ENCODE assay signal across 28 mouse cellular contexts in the genomic region with DNA sequence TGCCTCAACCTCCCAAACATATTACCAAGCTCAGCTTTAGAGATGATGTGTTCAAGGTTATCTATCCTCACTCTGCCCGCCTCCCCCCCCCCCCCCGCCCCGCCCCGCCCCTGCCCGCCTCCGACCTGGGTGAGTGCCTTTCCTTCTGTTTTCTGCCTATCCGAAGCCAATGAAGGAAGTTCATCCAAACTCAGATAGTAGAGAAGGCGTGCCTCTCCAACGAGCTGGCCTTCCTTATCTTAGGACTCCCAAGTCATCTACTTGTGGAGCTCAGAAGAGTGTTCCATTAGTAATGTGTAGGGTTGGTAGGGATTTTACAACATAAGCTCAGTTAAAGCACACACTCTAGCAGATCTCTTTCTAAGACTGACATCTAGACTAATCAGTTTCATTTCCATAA. TPM values are rescaled to one million over a fixed set of nuclear protein-coding genes. Genes with fewer than 3 reads are reported as not detected.
DNase-seq lines count a peak whose midpoint lies in the region; ATAC-seq and TF ChIP-seq lines count a peak whose summit lies in the region.
"Had no signal": no experiment of that assay in that cellular context is flagged by ENCODE, and none has a peak within 500 bp of the region (broad histone marks: within the 10 kb centered on the region; RNA-seq: fewer than 3 reads in every experiment).

No protein-coding gene starts in this region.

- DNase-seq in liver = peak; percentile 37
- no peak for DNase-seq in liver, postnatal 0 days
- no peak for DNase-seq in stomach, postnatal 0 days (ENCODE audit: low spot score)
- DNase-seq in layer of hippocampus, postnatal 14 days (ENCODE audit: low spot score in 2 of 2) = no peak
- no peak for DNase-seq in forebrain, embryonic 10.5 days (ENCODE audit: extremely low spot score, low spot score)
- DNase-seq in heart, postnatal 10 days = no peak
- DNase-seq: adrenal gland, adult 8-10 months; cerebellum, adult 18-20 months; cerebellum, postnatal 25 days; kidney, adult 11 months; layer of hippocampus, adult 9-11 months; midbrain, embryonic 14.5 days; thymus, adult 2 months; thymus, postnatal 4 days had no signal

- H3K4me1 ChIP-seq in liver, postnatal 0 days (ENCODE audit: insufficient read depth) = no peaks in the 10 kb centered on the region
- H3K4me1 ChIP-seq in intestine, embryonic 16.5 days (ENCODE audit: control insufficient read depth, insufficient read depth, low read length) = 0 out of 2 replicates have a peak, but pooled peaks cover 3% of the 10 kb centered on the region
- H3K4me1 ChIP-seq in stomach, postnatal 0 days (replicated peaks; ENCODE audit: control insufficient read depth, insufficient read depth) = no peaks in the 10 kb centered on the region
- peaks cover 6% of the 10 kb centered on the region for H3K4me1 ChIP-seq in forebrain, embryonic 10.5 days
- H3K4me1 ChIP-seq: forebrain, embryonic 12.5 days; neural tube, embryonic 13.5 days had no signal

- intact Hi-C loops in heart, postnatal 10 days (cut with DNase I) = no loop called here

- H3K27ac ChIP-seq in liver, postnatal 0 days (ENCODE audit: low read depth) = no peak overlapping the region
- no peak overlapping the region for H3K27ac ChIP-seq in intestine, embryonic 16.5 days (ENCODE audit: low read length)
- peak overlapping the region; percentile 83 for H3K27ac ChIP-seq in stomach, postnatal 0 days (replicated peaks)
- no peak overlapping the region for H3K27ac ChIP-seq in forebrain, embryonic 10.5 days
- H3K27ac ChIP-seq: forebrain, embryonic 12.5 days; kidney, postnatal 0 days; neural tube, embryonic 13.5 days had no signal

- H3K36me3 ChIP-seq in liver, postnatal 0 days (replicated peaks; ENCODE audit: insufficient read depth, low read length) = no peaks in the 10 kb centered on the region
- no peaks in the 10 kb centered on the region for H3K36me3 ChIP-seq in intestine, embryonic 16.5 days (ENCODE audit: control insufficient read depth, insufficient read depth, low read length)
- H3K36me3 ChIP-seq in stomach, postnatal 0 days (ENCODE audit: control insufficient read depth, insufficient read depth, low read length) = no peaks in the 10 kb centered on the region
- no peaks in the 10 kb centered on the region for H3K36me3 ChIP-seq in forebrain, embryonic 10.5 days (replicated peaks)
- H3K36me3 ChIP-seq: forebrain, embryonic 12.5 days; neural tube, embryonic 13.5 days had no signal

- 62% methylated on average over 8 of the region's 9 CpGs for WGBS in liver, postnatal 0 days (ENCODE audit: insufficient replicate concordance)
- WGBS in intestine, embryonic 16.5 days = 59% methylated on average over 8 of the region's 9 CpGs
- WGBS in stomach, postnatal 0 days = 44% methylated on average over 5 of the region's 9 CpGs
- 70% methylated on average over 9 of the region's 9 CpGs for WGBS in forebrain, embryonic 10.5 days

- TF ChIP-seq CTCF in liver, postnatal 0 days (IDR thresholded peaks at IDR 0.05; ENCODE audit: low read depth) = no peak
- TF ChIP-seq CTCF in stomach, postnatal 0 days (IDR thresholded peaks at IDR 0.05; ENCODE audit: low read depth) = no peak

- peaks cover 10% of the 10 kb centered on the region for H3K9me3 ChIP-seq in liver, postnatal 0 days (ENCODE audit: low read length)
- H3K9me3 ChIP-seq in intestine, embryonic 16.5 days (ENCODE audit: control insufficient read depth, low read length) = no peaks in the 10 kb centered on the region
- H3K9me3 ChIP-seq in stomach, postnatal 0 days (ENCODE audit: control insufficient read depth, low read length) = no peaks in the 10 kb centered on the region
- no peaks in the 10 kb centered on the region for H3K9me3 ChIP-seq in forebrain, embryonic 10.5 days

- no peak overlapping the region for H3K4me3 ChIP-seq in liver, postnatal 0 days (ENCODE audit: low read depth, low read length)
- H3K4me3 ChIP-seq in intestine, embryonic 16.5 days (ENCODE audit: low read length) = no peak overlapping the region
- no peak overlapping the region for H3K4me3 ChIP-seq in stomach, postnatal 0 days (ENCODE audit: low read depth, low read length)
- no peak overlapping the region for H3K4me3 ChIP-seq in forebrain, embryonic 10.5 days
- H3K4me3 ChIP-seq: forebrain, embryonic 12.5 days; myocyte; neural tube, embryonic 13.5 days had no signal

- no peak overlapping the region for H3K9ac ChIP-seq in liver, postnatal 0 days (replicated peaks)
- H3K9ac ChIP-seq in intestine, embryonic 16.5 days (ENCODE audit: low read depth, low read length) = no peak overlapping the region
- H3K9ac ChIP-seq in stomach, postnatal 0 days (ENCODE audit: low read length) = no peak overlapping the region
- H3K9ac ChIP-seq: forebrain, embryonic 12.5 days; neural tube, embryonic 13.5 days had no signal

- H3K27me3 ChIP-seq in liver, postnatal 0 days (ENCODE audit: insufficient read depth, low read length) = no peaks in the 10 kb centered on the region
- H3K27me3 ChIP-seq in intestine, embryonic 16.5 days (replicated peaks; ENCODE audit: control insufficient read depth, insufficient read depth, low read length) = no peaks in the 10 kb centered on the region
- no peaks in the 10 kb centered on the region for H3K27me3 ChIP-seq in stomach, postnatal 0 days (ENCODE audit: control insufficient read depth, insufficient read depth, low read length)
- H3K27me3 ChIP-seq in forebrain, embryonic 10.5 days (ENCODE audit: poor library complexity, severe bottlenecking) = peaks cover 24% of the 10 kb centered on the region
- H3K27me3 ChIP-seq: neural tube, embryonic 13.5 days had no signal

- H3K4me2 ChIP-seq in liver, postnatal 0 days (ENCODE audit: low read depth, low read length) = no peak overlapping the region
- H3K4me2 ChIP-seq in intestine, embryonic 16.5 days (ENCODE audit: low read depth, low read length) = no peak overlapping the region
- no peak overlapping the region for H3K4me2 ChIP-seq in stomach, postnatal 0 days (replicated peaks; ENCODE audit: low read depth)
- H3K4me2 ChIP-seq: forebrain, embryonic 12.5 days; neural tube, embryonic 13.5 days had no signal

- no peak for ATAC-seq in liver, postnatal 0 days
- peak; percentile 52 for ATAC-seq in intestine, embryonic 16.5 days
- 0 out of 2 replicates have a peak, but pooled peaks have one; percentile 35 for ATAC-seq in megakaryocyte, adult 5-6 weeks (ENCODE audit: poor library complexity, severe bottlenecking)
- ATAC-seq in stomach, postnatal 0 days (ENCODE audit: low FRiP score, low TSS enrichment) = no peak
- ATAC-seq: activated CD4-positive, CD25-positive, alpha-beta regulatory T cell, adult 4 months; hindbrain, embryonic 16.5 days; lung, postnatal 0 days had no signal

- TF ChIP-seq EP300 in liver, postnatal 0 days (IDR thresholded peaks at IDR 0.05; ENCODE audit: low read depth) = no peak
- no peak for TF ChIP-seq EP300 in stomach, postnatal 0 days (optimal IDR thresholded peaks at IDR 0.05)

RNA-seq across cellular contexts. Expression of a gene that starts 9.8 kb away (rescaled TPM):
- not detected in 2 replicates for polyA plus RNA-seq in liver, postnatal 0 days (2015; fragmentation: Nextera tagmentation; extraction: Ambion mirVana)
- polyA plus RNA-seq in intestine, embryonic 16.5 days (2015; fragmentation: Nextera tagmentation; extraction: Ambion mirVana) = not detected in 2 replicates
- not detected in 2 replicates for total RNA-seq in megakaryocyte, adult 5-6 weeks (2015)
- total RNA-seq in megakaryocyte, adult 5-6 weeks (2017) = not detected in 2 replicates
- polyA plus RNA-seq in stomach, postnatal 0 days (2015; fragmentation: Nextera tagmentation; extraction: Ambion mirVana) = 0.15 and 0.21 TPM in 2 replicates
- under 1 TPM; 0.12 to 0.21 TPM for total RNA-seq in layer of hippocampus, postnatal 14 days (2021)
- polyA plus RNA-seq in forebrain, embryonic 10.5 days (2016; fragmentation: Nextera tagmentation; extraction: Ambion mirVana) = 0.06 TPM in 1 of 2 replicates, not detected in the other
- under 1 TPM; 0.07 to 0.26 TPM for total RNA-seq in heart, postnatal 10 days (2021)
- total RNA-seq: ES-E14; hematopoietic stem cell, adult 5-6 weeks had no signal
- polyA plus RNA-seq: activated CD4-positive, CD25-positive, alpha-beta regulatory T cell, adult 4 months; forebrain, embryonic 12.5 days; gonadal fat pad, adult 2 months; large intestine, adult 2 months; limb, embryonic 11.5 days; midbrain, embryonic 14.5 days; neural tube, embryonic 13.5 days; thymus, adult 2 months had no signal

RNA-seq across cellular contexts. Expression of a gene that starts 20.8 kb away (rescaled TPM):
- 13.2 and 15.1 TPM in 2 replicates for polyA plus RNA-seq in liver, postnatal 0 days (2015; fragmentation: Nextera tagmentation; extraction: Ambion mirVana)
- polyA plus RNA-seq in intestine, embryonic 16.5 days (2015; fragmentation: Nextera tagmentation; extraction: Ambion mirVana) = 49.0 and 50.8 TPM in 2 replicates
- 54.8 and 58.1 TPM in 2 replicates for total RNA-seq in megakaryocyte, adult 5-6 weeks (2015)
- total RNA-seq in megakaryocyte, adult 5-6 weeks (2017) = 91.4 and 91.8 TPM in 2 replicates
- 55.8 and 60.9 TPM in 2 replicates for polyA plus RNA-seq in stomach, postnatal 0 days (2015; fragmentation: Nextera tagmentation; extraction: Ambion mirVana)
- 10 to 100 TPM; 19.3 to 21.8 TPM for total RNA-seq in layer of hippocampus, postnatal 14 days (2021)
- 32.0 and 34.8 TPM in 2 replicates for polyA plus RNA-seq in forebrain, embryonic 10.5 days (2016; fragmentation: Nextera tagmentation; extraction: Ambion mirVana)
- total RNA-seq in heart, postnatal 10 days (2021) = 10 to 100 TPM; 28.0 to 28.4 TPM

Comparison
In these comparisons a context has a peak if more than half of its experiments do, and no peak if none do; other contexts are left out.
1. ATAC-seq: peak in intestine, embryonic 16.5 days (single experiment) and megakaryocyte, adult 5-6 weeks (single experiment); none in liver, postnatal 0 days (single experiment) and stomach, postnatal 0 days (single experiment).